Mouse (Mus musculus) liver, adult 2 months (tissue): Measurements from ENCODE around the gene Itga4.

Experiments
- CTCF ChIP-seq: fragments of 200-500 bp; IDR thresholded peaks from 2 replicates; pipeline ENCODE4 v1.5.1; 2011; ENCODE audit warnings: low read depth, low read length, control low read depth
- POLR2A ChIP-seq: fragments of 200-500 bp; IDR thresholded peaks from 2 replicates; pipeline ENCODE4 v1.6.1; 2011; ENCODE audit warnings: low read length, control low read depth; ENCODE audit not compliant: insufficient read depth; ENCODE audit errors: extremely low read depth

GRCm38 (mm10) chr2:79266480-79266879 lies 11.3 kb downstream of the Itga4 start:
- TF ChIP-seq CTCF (no peak), POLR2A (no peak)
